In the genomic region with DNA sequence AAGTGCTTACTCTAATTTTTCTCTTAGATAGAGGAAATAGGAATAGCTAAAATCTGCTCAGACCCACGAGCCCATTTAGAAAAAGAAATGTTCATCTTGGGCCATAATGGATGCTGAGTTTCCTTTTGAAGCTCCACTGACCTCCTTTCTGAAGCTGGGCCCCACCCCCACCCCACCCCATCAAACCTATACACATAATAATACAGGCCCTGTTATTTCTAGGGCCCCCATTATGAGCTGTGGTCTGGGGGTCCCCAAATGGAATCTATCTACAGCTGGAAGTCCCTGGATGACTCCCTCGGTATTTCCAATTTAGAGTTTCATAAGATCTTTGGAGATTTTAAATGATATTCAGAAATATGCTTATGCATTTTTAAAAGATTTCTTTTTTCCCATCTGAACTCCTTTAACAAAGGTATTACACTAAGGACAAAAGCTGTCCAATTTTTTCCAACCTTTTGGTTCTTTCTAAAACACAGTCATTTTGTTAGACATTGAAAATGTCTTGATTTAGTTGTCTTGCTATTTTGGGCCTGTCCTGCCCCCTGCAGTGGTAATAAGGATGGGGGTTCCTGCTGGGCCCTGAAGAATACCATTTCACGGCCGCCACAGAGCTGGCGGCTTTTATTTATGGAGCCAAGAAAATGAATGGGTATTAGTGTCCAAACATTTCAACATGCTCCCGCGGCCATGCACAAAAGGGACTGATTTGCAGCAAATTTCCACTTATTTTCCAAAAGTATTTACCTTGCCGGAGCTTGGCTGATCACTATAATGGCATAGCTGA, we compare ENCODE assay signal across 31 mouse cellular contexts.
DNase-seq lines count a peak whose midpoint lies in the region; ATAC-seq lines count a peak whose summit lies in the region.
"Had no signal": no experiment of that assay in that cellular context is flagged by ENCODE, and none has a peak within 500 bp of the region (broad histone marks: within the 10 kb centered on the region; RNA-seq: fewer than 3 reads in every experiment).

No protein-coding gene starts in this region.

- WGBS in forebrain, embryonic 12.5 days = 10% methylated on average over 8 of the region's 8 CpGs
- 6% methylated on average over 8 of the region's 8 CpGs for WGBS in forebrain, embryonic 15.5 days

- intact Hi-C loops in left cerebral cortex, postnatal 4 days (cut with DNase I) = no loop called here

- H3K9me3 ChIP-seq in forebrain, embryonic 12.5 days = no peaks in the 10 kb centered on the region
- H3K9me3 ChIP-seq in forebrain, embryonic 15.5 days = no peaks in the 10 kb centered on the region
- H3K9me3 ChIP-seq: embryonic facial prominence, embryonic 13.5 days; heart, embryonic 10.5 days; heart, embryonic 15.5 days; hindbrain, embryonic 15.5 days; intestine, embryonic 15.5 days; stomach, embryonic 15.5 days had no signal

- H3K4me1 ChIP-seq in forebrain, embryonic 12.5 days = no peaks in the 10 kb centered on the region
- no peaks in the 10 kb centered on the region for H3K4me1 ChIP-seq in forebrain, embryonic 15.5 days
- H3K4me1 ChIP-seq: embryonic facial prominence, embryonic 13.5 days; heart, embryonic 10.5 days; heart, embryonic 15.5 days; hindbrain, embryonic 15.5 days; intestine, embryonic 15.5 days; stomach, embryonic 15.5 days had no signal

- no peak overlapping the region for H3K4me2 ChIP-seq in forebrain, embryonic 12.5 days
- no peak overlapping the region for H3K4me2 ChIP-seq in forebrain, embryonic 15.5 days (replicated peaks)
- H3K4me2 ChIP-seq: embryonic facial prominence, embryonic 13.5 days; heart, embryonic 15.5 days; hindbrain, embryonic 15.5 days; intestine, embryonic 15.5 days; stomach, embryonic 15.5 days had no signal

- peak; percentile 14 for DNase-seq in left cerebral cortex, postnatal 4 days
- no peak for DNase-seq in left cerebral cortex, adult 18-20 months (ENCODE audit: low spot score in 2 of 2)
- DNase-seq in Muller cell, postnatal 12 days (ENCODE audit: inconsistent ontology term) = peak; percentile 23
- peak; percentile 48 for DNase-seq in embryo, embryonic 10.5 days (ENCODE audit: low spot score)
- no peak for DNase-seq in adrenal gland, adult 8-10 months
- DNase-seq in spleen, adult 18-20 months = no peak
- DNase-seq: adrenal gland, postnatal 36 days; cerebellum, adult 2 months; cerebellum, postnatal 14 days; gastrocnemius, postnatal 25 days; heart, adult 11 months; kidney, adult 2 months; kidney, postnatal 4 days; layer of hippocampus, postnatal 36 days; liver; lung, adult 2 months; lung, postnatal 10 days; retina, postnatal 1 day; right cerebral cortex, postnatal 14 days had no signal

- H3K36me3 ChIP-seq in forebrain, embryonic 12.5 days (replicated peaks) = no peaks in the 10 kb centered on the region
- no peaks in the 10 kb centered on the region for H3K36me3 ChIP-seq in forebrain, embryonic 15.5 days
- H3K36me3 ChIP-seq: embryonic facial prominence, embryonic 13.5 days; heart, embryonic 10.5 days; heart, embryonic 15.5 days; hindbrain, embryonic 15.5 days; intestine, embryonic 15.5 days; stomach, embryonic 15.5 days had no signal

- peaks cover 36% of the 10 kb centered on the region for H3K27me3 ChIP-seq in forebrain, embryonic 12.5 days
- H3K27me3 ChIP-seq in forebrain, embryonic 15.5 days = peaks cover 24% of the 10 kb centered on the region
- H3K27me3 ChIP-seq: embryonic facial prominence, embryonic 13.5 days; heart, embryonic 15.5 days; intestine, embryonic 15.5 days; stomach, embryonic 15.5 days had no signal

- no peak overlapping the region for H3K4me3 ChIP-seq in forebrain, embryonic 12.5 days (replicated peaks)
- no peak overlapping the region for H3K4me3 ChIP-seq in forebrain, embryonic 15.5 days
- H3K4me3 ChIP-seq: embryonic facial prominence, embryonic 13.5 days; heart, embryonic 10.5 days; heart, embryonic 15.5 days; hindbrain, embryonic 15.5 days; intestine, embryonic 15.5 days; myocyte; stomach, embryonic 15.5 days had no signal

- 0 out of 2 replicates have a peak, but pooled peaks have one; percentile 55 for ATAC-seq in forebrain, embryonic 12.5 days (ENCODE audit: low FRiP score)
- ATAC-seq in forebrain, embryonic 15.5 days (replicated peaks) = no peak
- ATAC-seq: CD4-positive, CD25-positive, alpha-beta regulatory T cell, adult 4 months; intestine, embryonic 15.5 days had no signal

- H3K9ac ChIP-seq in forebrain, embryonic 12.5 days = no peak overlapping the region
- H3K9ac ChIP-seq in forebrain, embryonic 15.5 days (replicated peaks) = no peak overlapping the region
- H3K9ac ChIP-seq: embryonic facial prominence, embryonic 13.5 days; heart, embryonic 15.5 days; hindbrain, embryonic 15.5 days; intestine, embryonic 15.5 days; liver, embryonic 14.5 days; stomach, embryonic 15.5 days had no signal

- no peak overlapping the region for H3K27ac ChIP-seq in forebrain, embryonic 12.5 days
- H3K27ac ChIP-seq in forebrain, embryonic 15.5 days (replicated peaks) = no peak overlapping the region
- H3K27ac ChIP-seq: embryonic facial prominence, embryonic 13.5 days; heart, embryonic 10.5 days; heart, embryonic 15.5 days; hindbrain, embryonic 15.5 days; intestine, embryonic 15.5 days; liver, embryonic 14.5 days; macrophage; stomach, embryonic 15.5 days had no signal

Comparison
In these comparisons a context has a peak if more than half of its experiments do, and no peak if none do; other contexts are left out.
1. DNase-seq: peak in left cerebral cortex, postnatal 4 days (single experiment), Muller cell, postnatal 12 days (single experiment) and embryo, embryonic 10.5 days (single experiment); none in left cerebral cortex, adult 18-20 months (0 of 2), adrenal gland, adult 8-10 months (single experiment) and spleen, adult 18-20 months (0 of 2).